Mouse (Mus musculus): ENCODE measurements at regions not wholly inside any gene's neighbourhood (a gene's known extent, or its start where the extent isn't known, plus 50 kb on each side); places are given as distances from the start of the nearest gene placed in this dataset.

DNA sequence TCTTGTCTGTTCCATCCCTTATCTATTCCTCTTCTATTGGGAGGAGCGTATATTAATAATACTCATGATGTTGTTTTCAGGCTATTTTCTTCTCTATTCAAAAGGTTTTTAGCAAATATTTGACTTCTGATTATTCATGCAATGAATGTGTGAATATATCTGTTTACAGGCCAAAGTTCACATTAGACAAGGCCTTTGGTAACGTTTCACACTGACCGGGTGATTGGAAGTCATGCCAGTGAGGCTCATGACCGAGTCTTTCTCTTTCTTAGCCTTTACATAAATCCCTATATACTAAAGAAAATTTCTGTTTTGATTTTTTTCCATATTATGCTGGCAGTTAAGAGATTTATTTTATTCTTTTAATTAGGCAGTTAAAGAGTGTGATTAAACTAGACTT, 112.2 kb upstream of the Tapt1 start:
- no peak overlapping the region for H3K27ac ChIP-seq (ENCODE audit: low read length)
- no peak overlapping the region for H3K9ac ChIP-seq (replicated peaks; ENCODE audit: low read length)
- H3K9me3 ChIP-seq (ENCODE audit: low read length), result no peaks in the 10 kb centered on the region
- no peak overlapping the region for H3K4me3 ChIP-seq (ENCODE audit: low read length)
- H3K27me3 ChIP-seq (ENCODE audit: insufficient read depth, low read length), result no peaks in the 10 kb centered on the region
- 78% methylated on average over 4 of the region's 4 CpGs for WGBS
- H3K4me2 ChIP-seq (replicated peaks; ENCODE audit: low read depth, low read length), result no peak overlapping the region
- no peak for ATAC-seq (ENCODE audit: low FRiP score, low TSS enrichment)
- peaks cover 3% of the 10 kb centered on the region; the same call in 1 of the 2 replicates for H3K4me1 ChIP-seq (ENCODE audit: insufficient read depth, low read length)
- no peaks in the 10 kb centered on the region for H3K36me3 ChIP-seq (ENCODE audit: insufficient read depth, low read length)

DNA sequence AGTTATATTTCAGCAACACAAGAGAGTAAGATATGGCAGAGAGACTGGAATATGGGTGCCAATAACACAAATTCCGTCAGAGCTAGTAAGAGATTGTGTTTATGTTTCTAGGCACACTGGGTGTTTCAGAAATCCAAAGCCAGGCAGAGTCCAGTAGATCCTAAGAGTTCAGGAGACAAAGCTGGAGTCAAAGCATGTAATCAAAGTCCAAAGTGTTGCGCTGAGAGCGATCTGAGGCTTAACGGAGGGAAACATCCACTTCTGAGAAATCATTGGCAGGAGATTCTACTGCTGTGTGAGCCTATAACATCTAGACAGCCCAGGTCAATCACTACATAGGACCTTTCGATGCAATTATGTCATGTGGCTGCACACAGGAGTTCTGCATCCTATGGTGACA, 109.3 kb upstream of the Tapt1 start:
- H3K9ac ChIP-seq (replicated peaks; ENCODE audit: low read length), result no peak overlapping the region
- no peaks in the 10 kb centered on the region for H3K9me3 ChIP-seq (ENCODE audit: low read length)

DNA sequence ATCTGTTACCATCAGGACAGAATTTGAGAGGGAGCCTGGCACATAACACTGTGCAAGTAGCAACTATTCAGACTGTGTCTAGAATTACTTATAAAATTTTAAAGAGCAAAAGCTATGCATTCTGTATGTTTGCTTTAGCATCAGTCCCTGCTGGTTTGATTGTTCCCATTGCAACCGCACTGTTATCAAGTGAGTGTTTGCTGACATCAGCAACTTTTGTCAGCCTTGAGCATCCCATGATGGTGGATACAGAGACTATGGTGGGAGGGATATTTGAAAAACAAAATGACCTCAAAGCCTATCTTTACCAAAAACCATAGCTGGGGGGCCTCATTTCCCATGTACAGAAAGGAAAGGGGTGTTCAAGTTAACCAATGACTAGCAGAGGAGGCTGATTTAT, 93.2 kb upstream of the Tapt1 start:
- Histone ChIP-seq H3K9me3 (ENCODE audit: low read length) (no peaks in the 10 kb centered on the region), H3K36me3 (ENCODE audit: insufficient read depth, low read length) (no peaks in the 10 kb centered on the region), H3K27me3 (ENCODE audit: insufficient read depth, low read length) (no peaks in the 10 kb centered on the region), H3K9ac (replicated peaks; ENCODE audit: low read length) (no peak overlapping the region), H3K4me3 (ENCODE audit: low read length) (no peak overlapping the region), H3K27ac (ENCODE audit: low read length) (no peak overlapping the region), H3K4me1 (ENCODE audit: insufficient read depth, low read length) (no peaks in the 10 kb centered on the region), H3K4me2 (replicated peaks; ENCODE audit: low read depth, low read length) (no peak overlapping the region)
- ATAC-seq (ENCODE audit: low FRiP score, low TSS enrichment), result no peak
- 97% methylated on average over 1 of the region's 1 CpGs for WGBS

More for the DNA sequence above, 109.3 kb upstream of the Tapt1 start:
- H3K4me3 ChIP-seq (ENCODE audit: low read length), result no peak overlapping the region
- H3K27ac ChIP-seq (ENCODE audit: low read length), result no peak overlapping the region
- H3K36me3 ChIP-seq (ENCODE audit: insufficient read depth, low read length), result no peaks in the 10 kb centered on the region
- WGBS, result 90% methylated on average over 5 of the region's 5 CpGs
- no peaks in the 10 kb centered on the region for H3K27me3 ChIP-seq (ENCODE audit: insufficient read depth, low read length)
- no peak overlapping the region for H3K4me2 ChIP-seq (replicated peaks; ENCODE audit: low read depth, low read length)
- ATAC-seq (ENCODE audit: low FRiP score, low TSS enrichment), result no peak
- H3K4me1 ChIP-seq (ENCODE audit: insufficient read depth, low read length), result peaks cover under 1% of the 10 kb centered on the region; the same call in 1 of the 2 replicates

DNA sequence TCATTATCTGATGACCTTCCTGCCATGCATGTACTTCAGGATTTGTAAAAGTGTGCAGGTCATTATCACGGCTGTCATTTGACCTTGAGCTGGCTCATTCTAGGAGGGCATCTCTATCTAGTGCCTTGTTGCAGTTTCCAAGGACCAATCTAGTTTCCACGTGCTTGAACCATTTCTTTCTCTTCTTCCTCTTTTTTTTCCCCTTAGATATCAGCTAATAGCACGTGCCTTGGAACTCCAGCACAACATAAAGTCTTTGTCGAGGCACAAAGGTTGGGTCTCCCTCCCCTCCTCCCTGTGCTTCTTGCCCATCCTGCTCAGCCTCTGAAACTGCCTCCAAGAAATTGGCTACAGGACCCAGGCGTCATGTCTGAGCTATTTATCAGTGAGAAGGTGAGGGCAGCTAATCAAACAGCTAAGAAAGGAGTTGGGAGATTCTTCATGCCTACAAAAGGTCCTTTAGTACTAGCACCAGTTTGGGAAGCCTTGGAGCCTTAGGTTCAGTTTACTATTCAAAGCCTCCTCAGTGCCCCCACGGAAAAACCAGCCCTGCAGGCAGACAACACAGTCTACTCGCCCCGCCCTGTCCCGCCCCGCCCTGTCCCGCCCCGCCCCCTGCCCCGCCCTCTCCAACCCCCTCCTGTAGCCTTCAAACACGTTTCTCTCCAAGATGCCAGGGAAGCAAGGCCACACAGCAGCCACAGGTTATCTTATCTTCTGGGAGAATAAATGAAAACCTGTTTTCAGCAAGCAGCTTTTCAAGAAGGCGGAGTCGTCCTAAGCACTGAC, 80.5 kb upstream of the Tapt1 start:
- Histone ChIP-seq H3K9me3 (ENCODE audit: low read length) (no peaks in the 10 kb centered on the region), H3K27me3 (ENCODE audit: insufficient read depth, low read length) (no peaks in the 10 kb centered on the region), H3K27ac (ENCODE audit: low read length) (no peak overlapping the region), H3K4me1 (ENCODE audit: insufficient read depth, low read length) (peaks cover 3% of the 10 kb centered on the region; the same call in 1 of the 2 replicates), H3K36me3 (ENCODE audit: insufficient read depth, low read length) (no peaks in the 10 kb centered on the region), H3K9ac (replicated peaks; ENCODE audit: low read length) (no peak overlapping the region), H3K4me2 (replicated peaks; ENCODE audit: low read depth, low read length) (0 out of 2 replicates have a peak overlapping the region, but pooled peaks have one; percentile 9), H3K4me3 (ENCODE audit: low read length) (no peak overlapping the region)
- peak; percentile 73; the same call in 1 of the 2 replicates for ATAC-seq (ENCODE audit: low FRiP score, low TSS enrichment)
- 27% methylated on average over 12 of the region's 16 CpGs for WGBS

DNA sequence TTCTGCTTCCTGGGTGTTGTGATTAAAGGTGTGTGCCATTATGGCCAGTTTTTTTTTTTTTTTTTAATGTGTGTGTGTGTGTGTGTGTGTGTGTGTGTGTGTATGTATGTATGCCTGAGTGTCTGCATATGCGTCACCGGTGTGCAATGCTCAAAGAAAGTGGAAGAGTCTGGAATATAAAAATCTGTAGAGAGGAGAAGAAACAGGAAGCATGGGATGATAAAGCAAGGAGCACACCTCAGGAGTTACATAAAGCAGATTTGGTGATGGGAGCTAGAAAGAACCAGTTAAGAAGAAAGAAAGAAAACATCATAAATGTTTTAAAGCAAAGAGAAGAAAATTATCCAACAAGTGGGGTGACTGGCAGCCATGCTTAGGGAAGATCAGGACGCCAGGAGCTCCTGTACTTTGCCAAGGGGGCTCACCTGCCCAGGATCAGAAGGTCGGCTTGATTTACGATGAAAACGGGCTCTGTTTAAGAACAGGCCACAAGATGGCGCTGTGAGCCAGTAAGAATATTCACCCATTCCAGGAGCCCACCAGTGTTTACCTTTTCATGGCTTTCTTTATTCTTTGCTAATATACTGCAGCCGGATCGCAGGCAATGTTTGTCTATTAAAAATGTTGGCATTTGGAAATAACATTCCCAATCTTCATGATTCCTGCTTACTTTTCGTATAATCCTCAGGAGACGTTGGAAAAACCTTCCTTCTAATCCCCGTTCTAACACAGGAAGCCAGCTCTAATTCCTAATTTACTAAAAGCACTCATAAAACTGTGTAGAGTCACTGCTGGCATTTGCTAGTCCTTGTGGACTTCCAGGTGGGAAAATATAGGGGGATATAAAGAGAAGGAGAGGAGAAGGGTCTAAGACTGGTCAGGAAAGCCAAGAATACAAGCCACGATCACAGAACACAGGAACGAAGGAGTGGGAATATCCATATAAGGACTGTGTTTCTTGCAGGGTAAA, 77.7 kb upstream of the Tapt1 start:
- Histone ChIP-seq H3K27me3 (ENCODE audit: insufficient read depth, low read length) (no peaks in the 10 kb centered on the region), H3K4me2 (replicated peaks; ENCODE audit: low read depth, low read length) (peak overlapping the region; percentile 37), H3K9ac (replicated peaks; ENCODE audit: low read length) (no peak overlapping the region), H3K4me1 (ENCODE audit: insufficient read depth, low read length) (peaks cover 3% of the 10 kb centered on the region; the same call in 1 of the 2 replicates), H3K4me3 (ENCODE audit: low read length) (peak overlapping the region; percentile 14; the same call in 1 of the 2 replicates), H3K9me3 (ENCODE audit: low read length) (no peaks in the 10 kb centered on the region), H3K36me3 (ENCODE audit: insufficient read depth, low read length) (no peaks in the 10 kb centered on the region), H3K27ac (ENCODE audit: low read length) (no peak overlapping the region)
- no peak; the same call in 1 of the 2 replicates for ATAC-seq (ENCODE audit: low FRiP score, low TSS enrichment)
- WGBS, result 29% methylated on average over 14 of the region's 14 CpGs

DNA sequence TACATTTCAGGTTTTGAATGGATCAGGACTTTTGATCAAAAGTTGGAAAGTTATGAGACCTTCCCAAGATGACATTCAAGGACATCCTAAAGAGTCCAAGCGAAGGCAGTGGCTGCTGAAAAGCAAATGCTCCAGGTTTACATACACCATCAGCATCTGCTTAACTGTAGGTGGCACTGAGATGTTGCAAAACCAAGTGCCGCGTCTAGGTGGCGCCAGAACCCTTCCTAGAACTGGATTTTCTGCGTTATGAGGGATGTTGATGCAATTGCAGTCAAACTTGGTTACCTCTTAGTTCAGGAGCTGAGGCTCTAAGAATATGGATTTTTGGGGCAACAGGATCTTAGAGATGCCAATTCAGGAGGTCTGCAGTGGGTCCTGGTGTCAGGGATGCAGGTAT, 58.0 kb upstream of the Tapt1 start:
- 13% methylated on average over 5 of the region's 5 CpGs for WGBS
- Histone ChIP-seq H3K9me3 (ENCODE audit: low read length) (no peaks in the 10 kb centered on the region), H3K27me3 (ENCODE audit: insufficient read depth, low read length) (no peaks in the 10 kb centered on the region), H3K36me3 (ENCODE audit: insufficient read depth, low read length) (no peaks in the 10 kb centered on the region), H3K27ac (ENCODE audit: low read length) (no peak overlapping the region), H3K9ac (replicated peaks; ENCODE audit: low read length) (no peak overlapping the region), H3K4me2 (replicated peaks; ENCODE audit: low read depth, low read length) (no peak overlapping the region), H3K4me3 (ENCODE audit: low read length) (no peak overlapping the region), H3K4me1 (ENCODE audit: insufficient read depth, low read length) (no peaks in the 10 kb centered on the region)
- ATAC-seq (ENCODE audit: low FRiP score, low TSS enrichment), result peak; percentile 42; the same call in 1 of the 2 replicates

Data from kidney, embryonic 16.5 days (tissue).